Mouse (Mus musculus) skeletal muscle tissue, adult 2 months (tissue): Measurements from ENCODE around the gene Lpcat3.
"Not testable (repeated sequence)": the region's sequence is repeated elsewhere in the genome, so short reads cannot be mapped to it uniquely, and the experiment has no call there.

Experiments used
- DNase-seq: peaks from one replicate; pipeline ENCODE4 v3.0.0-alpha.2; 2012; ENCODE audit warnings: low read depth, low spot score

Gene Lpcat3

DNA sequence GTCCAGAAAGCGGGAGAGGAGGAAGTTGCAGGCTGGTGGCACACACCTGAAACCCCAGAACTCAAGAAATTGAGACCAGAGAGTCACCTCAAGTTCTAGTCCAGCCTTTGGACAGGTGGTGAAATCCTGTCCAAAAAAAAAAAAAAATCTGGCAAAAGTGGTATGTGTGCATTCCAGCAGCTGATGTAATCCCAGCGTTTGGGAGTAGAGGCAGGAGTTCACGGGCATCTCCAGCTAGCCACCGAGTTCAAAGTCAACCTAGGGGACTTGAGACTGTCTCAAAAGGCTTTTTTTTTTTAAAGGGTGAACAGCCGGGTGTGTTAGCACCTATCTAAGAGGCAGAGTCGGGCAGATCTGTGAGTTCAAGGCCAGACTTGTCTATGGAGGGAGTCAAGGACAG, 13.3 kb downstream of the Lpcat3 start:
- DNase-seq, result no peak

DNA sequence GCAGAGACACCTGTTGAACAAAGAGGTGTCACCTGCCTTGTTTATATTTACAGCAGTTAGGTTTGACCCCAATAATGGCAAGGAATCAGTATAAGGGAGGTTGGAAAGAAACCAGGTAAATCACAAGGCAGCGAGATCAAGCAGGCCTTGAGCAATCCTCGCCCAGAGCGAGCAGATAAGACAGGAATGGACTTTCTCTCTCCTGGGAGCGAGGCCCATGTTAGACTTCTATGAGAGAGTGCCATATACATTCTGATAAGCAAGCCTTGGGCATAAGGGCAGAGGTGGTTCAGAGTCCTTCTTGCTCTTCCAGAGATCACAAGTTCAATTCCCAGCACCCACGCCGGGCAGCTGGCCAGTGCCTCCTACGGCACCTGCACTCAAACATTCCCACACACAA, 15.9 kb downstream of the Lpcat3 start:
- no peak for DNase-seq

DNA sequence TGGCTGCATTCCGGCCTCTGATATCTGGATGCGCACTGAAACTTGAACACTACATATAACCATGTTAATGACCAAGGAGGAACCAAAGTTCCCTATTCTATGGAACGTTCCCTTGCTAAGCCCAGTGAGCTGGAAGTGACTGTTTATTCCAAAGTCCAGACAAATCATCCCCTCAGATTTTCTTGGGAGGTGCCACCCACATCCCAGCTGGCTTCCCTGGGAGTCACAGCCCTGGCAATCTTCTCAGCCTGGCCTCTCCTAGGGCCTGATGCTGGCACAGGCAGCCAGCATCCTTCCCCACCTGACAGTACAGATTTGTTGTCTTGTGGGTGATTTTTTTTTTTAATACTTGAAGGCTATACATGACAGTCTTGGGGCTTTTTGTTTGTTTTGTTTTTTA, 16.7 kb downstream of the Lpcat3 start:
- no peak for DNase-seq

DNA sequence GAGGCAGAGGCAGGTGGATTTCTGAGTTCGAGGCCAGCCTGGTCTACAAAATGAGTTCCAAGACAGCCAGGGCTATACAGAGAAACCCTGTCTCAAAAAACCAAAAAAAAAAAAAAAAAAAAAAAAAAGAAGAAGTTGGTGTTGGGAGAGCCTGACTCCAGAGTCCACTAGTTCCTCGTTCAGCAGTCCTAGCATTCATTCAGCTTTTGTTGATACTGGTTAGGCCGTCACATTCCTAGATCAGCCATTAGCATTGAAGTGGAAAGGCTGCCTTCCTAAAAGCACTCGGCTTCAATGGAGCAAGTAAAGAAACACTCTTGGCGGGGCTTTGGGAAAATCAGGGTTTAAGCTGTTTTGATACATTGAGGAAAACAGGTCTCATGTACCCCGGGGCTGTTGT, 19.5 kb downstream of the Lpcat3 start:
- not testable (repeated sequence) for DNase-seq

DNA sequence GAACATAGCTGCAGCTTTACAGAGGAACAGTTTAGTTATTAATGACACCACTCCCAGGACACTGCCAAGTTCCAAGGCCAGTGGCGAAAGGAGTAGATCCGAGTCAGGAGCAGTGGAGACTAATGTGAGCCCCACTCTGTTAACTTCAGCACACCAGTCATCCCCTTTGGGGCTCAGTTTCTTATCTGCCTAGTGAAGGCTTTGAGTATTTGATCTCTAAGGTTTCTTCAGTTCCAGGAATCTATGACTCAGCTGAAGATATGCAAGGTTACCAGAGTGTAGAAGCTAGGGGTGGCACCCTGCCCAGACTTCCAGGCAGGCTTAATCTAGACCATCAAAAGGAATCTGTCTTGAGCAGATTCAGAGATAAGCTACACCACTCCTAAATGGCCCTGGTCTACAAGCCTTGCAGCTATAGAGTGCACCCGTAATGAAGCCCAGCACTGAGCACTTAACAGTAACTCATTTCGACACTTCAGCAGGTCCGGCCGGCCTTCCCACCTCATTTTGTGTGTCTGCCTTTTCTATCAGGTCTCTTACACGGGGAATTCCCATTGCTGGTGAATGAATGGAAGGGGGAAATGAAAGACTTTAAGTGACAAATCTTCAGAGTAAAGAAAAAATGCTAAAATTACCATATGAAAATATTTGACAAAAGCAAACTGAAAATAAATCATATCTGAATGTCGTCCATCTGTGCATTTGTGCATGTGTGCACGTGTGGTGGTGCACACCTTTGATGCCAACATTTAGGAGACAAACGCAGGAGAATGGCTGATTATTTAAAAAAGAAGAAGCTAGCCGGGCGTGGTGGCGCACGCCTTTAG, 21.0 kb downstream of the Lpcat3 start:
- peak; percentile 57 for DNase-seq

DNA sequence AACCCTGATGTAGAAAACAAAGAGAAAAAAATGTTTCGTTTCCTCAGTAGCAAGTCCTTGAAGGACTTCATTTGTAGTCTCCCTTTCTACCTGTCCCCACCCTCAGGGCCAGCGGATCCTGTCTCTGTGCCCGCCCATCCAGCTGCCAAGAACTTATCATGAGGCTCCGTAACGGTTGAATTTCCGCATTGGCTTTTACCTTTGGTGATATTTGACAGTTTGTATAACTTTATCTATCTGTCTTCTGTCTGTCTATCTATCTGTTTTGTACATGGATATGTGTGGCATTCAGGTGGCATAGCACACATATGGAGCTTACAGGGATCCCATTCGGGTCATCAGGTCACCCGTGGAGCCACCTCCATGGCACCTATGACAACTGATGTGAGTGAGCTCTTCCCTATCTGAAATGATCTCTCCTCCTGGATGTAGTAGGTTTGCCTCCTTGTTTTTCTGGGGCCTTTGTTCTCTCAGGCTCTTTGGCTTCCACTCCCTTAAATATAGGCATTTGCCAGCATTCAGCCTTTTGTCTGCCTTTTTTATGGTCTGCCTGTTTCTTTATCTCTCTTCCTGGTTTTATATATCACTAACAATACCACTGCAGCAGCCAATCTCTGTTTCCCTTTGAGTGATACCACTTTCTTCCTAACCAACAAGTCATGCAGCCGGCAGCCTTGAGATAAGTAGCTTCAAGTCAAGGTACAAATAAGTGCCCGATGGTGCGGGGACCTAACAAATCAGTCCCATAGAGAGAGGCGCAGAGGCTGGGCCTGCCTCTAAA, 23.0 kb downstream of the Lpcat3 start:
- no peak for DNase-seq

DNA sequence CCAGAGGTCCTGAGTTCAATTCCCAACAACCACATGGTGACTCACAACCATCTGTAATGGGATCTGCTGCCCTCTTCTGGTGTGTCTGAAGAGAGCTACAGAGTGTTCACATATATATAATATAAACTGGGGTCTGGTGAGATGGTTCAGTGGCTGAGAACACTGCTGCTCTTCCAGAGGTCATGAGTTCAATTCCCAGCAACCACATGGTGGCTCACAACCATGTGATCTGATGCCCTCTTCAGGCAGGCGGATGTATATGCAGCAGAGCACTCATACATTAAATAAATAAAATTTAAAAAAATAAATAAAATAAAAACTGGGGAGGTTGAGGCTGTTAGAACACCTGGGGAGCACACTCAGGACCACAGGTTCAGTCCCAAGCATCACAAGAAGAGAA, 23.8 kb downstream of the Lpcat3 start:
- not testable (repeated sequence) for DNase-seq

DNA sequence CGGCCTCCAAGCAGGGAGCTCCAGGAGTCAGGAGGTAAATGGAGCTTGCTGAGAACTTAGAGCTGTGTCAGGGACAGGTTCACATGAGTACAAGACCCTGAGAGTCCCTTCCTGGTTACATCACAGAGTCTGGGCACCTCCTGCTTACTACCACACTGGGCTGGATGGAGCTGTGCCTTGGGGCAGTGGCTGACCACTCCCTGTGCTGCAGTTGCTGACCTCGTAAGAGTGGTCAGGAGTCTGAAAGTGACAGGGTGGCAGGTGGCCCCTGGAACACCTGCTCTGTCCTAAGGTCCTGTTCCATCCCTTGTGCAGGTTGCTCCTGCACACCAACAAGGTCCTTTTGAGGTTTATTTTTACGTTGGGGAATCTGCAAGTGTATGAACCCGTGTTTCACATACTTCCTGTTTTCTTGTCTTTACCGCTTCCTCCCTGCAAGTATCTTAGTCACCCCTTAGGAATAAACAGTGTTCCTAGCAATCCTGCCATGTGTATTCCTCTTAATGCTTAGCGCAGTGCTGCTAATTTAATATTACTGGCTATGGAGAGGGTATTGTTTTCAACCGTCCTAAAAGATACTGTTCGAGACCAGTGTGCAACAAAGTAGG, 25.4 kb downstream of the Lpcat3 start:
- DNase-seq, result no peak

DNA sequence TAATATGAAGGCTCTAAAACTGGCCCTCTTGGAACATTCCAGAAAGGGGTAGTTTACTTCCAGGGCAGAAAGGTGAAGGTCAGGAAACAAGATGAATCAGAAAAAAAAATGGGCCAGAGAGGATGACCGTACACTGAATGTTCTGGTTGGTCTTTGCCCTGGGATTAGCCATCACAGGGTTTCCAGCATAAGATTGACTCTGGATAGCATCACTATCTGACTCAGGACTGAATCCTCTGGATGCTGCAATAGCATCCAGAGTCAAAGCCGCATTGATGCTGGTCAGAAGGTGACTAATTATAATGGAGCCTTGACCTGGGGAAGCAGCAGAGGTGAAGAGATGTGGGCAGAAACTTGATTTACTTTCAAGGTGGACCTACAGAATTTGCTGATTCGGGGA, 26.2 kb downstream of the Lpcat3 start:
- DNase-seq, result no peak

DNA sequence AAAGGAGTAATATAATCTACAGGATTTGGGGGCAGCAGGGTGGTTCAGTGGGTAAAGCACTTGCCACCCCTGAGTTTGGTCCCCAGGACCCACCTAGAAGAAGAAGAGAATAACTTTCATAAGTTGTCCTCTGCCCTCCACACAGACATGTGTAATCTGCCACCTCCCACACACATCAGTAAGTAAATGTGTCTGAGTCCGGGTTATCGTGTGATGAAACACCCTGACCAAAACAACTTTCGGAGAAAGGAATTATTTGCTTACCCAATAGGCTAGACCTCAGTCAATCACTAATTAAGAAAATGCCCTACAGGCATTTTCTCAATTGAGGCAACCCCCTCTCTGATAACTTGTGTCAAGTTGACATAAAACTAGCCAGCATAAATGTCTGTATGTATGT, 27.7 kb downstream of the Lpcat3 start:
- no peak for DNase-seq

DNA sequence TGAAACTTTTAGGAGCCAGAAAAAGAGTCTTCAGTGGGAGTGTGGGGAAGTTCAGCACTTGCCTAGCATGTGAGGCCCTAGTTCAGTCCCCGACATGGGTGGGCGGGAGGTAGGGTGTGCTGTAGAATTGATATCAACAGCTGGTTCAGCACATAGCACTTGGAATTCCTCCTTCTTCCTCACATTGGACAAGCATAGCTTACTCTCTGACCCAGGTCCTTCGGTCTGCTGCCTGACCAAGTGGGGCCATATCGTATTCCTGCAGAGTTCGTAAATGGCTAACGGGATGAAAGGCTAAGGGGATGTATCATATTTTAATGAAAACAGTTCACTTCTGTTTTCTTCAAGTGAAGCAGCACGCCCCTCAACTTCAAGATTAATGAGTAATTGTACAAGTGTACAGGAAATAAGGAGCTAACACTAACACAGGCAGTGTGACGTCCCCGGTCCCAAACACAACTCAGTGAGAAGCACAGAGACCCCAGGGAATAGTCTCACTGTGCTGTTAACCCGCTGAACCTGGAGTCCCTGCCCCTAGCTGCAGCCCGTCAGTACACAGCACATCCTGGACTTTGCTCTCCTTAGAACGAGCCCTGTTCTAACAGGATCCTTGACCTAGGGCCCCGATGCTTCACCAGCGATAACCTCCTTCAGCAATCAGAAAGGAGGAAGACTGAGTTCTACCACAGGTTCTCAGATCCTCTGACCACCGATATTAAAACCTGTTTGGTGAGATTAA, 30.6 kb downstream of the Lpcat3 start:
- no peak for DNase-seq

DNA sequence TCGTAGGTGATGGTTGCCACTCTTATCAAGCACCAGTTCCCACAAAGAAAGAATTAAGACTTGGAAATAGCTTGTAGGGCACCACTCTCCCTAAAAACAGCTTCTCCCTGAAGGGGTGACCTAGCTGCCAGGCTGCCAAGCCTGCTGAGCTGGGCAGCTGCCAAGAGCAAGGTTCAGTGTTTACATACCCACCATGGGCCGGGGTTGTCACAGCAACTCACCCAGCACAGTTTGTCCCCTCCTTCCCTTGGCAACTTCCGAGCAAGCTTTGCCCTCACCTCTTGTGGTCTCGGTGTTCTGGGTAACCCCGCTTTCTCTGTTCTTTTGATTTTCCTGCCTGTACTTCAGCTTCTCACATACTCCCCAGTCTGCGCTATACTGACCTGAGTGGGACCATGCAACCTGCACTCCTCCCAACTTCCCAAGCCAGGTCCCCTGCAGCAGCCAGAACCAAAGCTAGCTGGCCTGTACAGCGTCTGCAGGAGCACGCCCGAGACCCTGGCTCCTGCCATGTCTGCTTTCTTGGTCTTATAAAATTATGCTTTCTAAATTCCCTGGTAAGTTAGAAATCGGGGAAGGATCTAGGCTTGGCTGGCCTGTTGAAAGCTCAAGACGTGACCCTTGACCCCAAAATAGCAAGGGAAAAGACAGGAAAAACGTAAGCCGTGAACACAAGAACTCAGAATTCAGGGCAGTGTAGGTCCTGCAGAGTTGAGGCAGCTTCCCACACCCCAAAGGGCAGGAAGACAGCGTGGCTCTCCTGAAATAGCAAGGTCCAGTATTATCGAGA, 31.5 kb downstream of the Lpcat3 start:
- peak; percentile 52 for DNase-seq

DNA sequence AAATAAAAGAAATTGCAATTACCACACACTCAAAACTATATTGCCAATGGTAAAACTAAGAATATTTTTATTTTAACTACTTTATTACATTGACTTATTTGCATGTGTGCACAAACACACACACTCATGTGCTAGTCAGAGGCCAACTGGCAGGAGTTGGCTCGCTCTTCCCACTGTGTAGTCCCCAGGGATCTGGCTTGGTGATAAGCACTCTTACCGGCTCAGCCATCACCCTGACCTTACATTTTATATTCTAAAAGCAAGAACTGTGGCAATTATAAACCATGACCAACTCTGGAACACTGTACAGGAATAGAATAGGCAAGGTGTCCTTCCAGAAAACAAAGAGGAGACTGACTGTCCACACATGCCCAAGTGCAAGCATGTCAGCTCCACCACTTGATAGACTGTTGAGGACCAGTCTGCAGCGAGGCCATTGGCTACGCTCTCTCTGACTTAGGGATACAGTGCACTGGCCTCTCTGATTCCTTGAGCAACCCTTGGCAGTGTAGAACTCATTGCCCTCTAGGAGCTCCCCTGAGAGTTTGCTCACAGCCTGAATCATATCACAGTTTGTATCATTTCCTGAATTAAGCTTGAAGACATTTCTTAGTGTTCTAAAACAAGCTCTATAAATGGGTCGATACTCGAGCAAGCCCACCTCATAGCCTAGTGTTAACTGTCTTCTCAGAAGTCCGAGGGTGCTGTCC, 33.8 kb downstream of the Lpcat3 start:
- no peak for DNase-seq

DNA sequence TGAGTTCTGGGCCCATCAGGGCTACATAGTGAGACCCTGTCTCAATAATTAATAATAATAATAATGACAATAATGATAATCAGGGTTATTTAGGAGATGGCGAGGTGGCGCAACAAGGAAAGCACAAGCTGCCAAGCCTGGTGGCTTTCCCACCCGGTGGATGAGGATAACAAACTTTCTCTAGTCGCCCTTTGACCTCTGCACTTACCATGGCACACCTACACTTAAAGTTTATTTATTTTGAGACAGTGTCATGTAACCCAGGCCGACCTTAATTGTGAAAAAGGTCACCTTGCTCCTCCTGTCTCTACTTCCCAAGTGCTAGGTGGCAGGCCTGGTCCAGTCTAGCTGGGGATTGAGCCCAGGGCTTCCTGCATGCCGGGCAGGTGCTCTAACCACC, 35.9 kb downstream of the Lpcat3 start:
- DNase-seq, result no peak

DNA sequence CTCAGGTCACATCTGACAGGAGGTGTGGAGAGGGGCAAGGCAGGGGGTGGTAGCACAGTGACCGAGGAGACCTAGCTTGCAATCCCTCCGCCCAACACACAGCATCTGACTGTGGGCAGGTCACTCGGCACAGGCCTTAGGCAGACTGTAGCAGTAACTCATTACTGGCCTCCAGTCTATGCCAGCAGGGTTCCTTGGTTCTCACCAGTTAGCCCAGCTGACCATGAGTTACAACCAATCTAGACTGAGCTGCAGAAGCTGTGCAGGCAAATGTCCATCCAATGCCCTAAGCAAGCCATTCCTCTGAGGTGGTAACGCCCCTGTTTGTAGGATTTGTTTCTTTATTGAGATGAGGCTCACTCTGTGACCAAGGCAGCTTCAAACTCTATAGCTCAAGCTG, 36.5 kb downstream of the Lpcat3 start:
- DNase-seq, result no peak

DNA sequence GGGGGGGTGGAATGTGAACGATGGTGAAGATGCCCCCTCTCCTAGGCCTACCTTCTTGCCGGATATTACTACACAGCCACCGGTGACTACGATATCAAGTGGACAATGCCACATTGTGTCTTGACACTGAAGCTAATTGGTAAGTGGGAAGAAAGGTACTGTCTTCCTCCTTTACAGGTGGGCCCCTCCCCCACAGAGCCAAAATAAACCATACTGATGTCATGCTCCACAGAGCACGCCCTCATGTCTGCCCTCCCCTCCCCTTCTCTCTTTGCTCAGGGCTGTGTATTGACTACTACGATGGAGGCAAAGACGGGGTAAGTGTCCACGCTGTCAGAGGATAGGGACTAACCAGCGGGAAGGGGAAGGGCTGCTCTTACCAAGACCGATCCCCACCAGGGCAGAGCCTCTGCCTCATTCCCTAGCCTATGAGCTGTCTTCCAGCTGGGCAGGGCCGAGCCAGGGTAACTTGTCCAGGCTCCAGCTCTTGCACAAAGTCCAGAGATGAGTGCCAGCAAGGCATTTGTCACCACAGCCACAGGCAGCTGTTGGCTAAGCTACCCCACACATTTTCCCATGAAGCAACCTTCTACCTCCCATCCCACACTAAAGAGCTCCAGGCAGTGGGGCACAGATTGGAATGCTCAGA, 37.3 kb downstream of the Lpcat3 start:
- DNase-seq, result peak; percentile 83

DNA sequence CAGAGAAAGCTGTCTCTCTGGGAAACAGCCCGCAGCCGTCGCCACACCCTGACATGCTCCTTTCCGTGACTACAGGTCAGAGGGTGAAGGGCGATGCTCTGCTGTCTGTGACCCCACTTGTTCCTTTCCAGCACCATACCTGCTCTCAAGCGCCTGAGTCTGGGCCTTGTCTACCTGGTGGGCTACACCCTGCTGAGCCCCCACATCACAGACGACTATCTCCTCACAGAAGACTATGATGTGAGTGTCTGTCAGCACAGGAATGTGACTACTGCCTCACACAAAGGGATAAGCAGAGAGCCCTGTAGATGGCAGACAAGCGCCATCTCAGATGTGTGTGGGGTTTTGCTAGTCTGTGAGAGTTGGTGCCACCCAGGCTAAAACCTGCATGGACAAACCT, 38.5 kb downstream of the Lpcat3 start:
- DNase-seq, result no peak

DNA sequence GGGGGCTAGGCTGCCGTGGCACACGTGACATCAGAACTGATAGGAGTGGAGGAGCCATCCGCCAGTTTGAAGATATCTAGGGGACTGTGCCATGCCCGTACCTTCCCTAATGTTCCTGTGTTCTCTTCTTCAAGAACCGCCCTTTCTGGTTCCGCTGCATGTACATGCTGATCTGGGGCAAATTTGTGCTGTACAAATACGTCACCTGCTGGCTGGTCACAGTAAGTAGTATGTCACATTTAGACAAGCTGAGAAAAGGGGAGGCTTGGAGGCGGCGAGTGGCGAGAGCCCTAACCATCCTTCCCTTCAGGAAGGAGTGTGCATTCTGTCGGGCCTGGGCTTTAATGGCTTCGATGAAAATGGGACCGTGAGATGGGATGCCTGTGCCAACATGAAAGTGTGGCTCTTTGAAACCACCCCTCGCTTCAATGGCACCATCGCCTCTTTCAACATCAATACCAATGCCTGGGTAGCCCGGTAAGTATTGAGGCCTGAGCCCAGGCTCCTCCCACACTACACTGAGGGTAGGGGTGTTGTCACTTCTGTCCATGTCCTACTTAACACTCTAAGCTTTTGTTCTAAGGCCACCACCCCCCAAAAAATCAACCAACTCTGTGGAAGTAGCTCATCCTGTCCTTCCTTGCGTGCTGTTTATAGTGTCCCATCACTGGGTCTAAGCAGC, 39.4 kb downstream of the Lpcat3 start:
- DNase-seq, result no peak

DNA sequence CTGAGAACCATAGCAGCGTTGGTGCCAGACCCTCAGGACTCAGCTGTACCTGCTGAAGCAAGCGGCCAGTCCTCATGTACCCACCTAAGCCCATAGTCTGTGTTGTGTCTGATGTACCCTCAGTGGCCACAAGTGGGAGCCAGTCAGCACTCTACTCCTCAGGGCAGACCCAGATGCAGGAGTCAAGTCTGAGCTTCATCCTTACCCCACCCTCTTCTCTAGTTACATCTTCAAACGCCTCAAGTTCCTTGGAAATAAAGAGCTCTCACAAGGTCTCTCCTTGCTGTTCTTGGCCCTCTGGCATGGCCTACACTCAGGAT, 39.9 kb downstream of the Lpcat3 start:
- DNase-seq, result peak; percentile 32

DNA sequence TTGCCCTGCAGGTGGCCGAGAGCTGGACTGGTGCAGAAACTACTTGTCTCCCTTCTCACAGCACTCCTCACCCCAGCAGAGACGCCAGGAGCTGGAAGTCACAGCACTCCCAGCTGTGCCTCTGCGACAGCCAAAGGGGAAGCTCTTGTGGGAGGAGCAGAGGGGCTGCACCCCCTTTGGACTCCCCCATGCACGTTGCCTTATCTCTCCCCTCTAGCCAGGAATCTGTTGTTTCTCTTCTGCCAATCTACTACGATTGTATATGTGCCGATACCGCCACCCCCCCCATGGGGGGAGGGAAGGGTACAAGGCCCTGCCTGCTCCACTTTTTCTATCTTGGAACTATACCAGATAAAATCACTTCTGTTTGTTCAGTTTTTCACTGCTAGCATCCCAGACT, 41.0 kb downstream of the Lpcat3 start:
- no peak for DNase-seq
